Mouse (Mus musculus) olfactory bulb, adult 2 months (tissue): ENCODE results near the gene Fgfr2. TPM values are rescaled to one million over a fixed set of nuclear protein-coding genes. Genes with fewer than 3 reads are reported as not detected.

ENCODE experiments used
- H3K27ac ChIP-seq: fragments of 200-500 bp; 2 replicates; pipeline ENCODE4 v1.5.1; 2012; ENCODE audit warnings: low read depth, low read length; ENCODE audit not compliant: insufficient read depth
- H3K4me1 ChIP-seq: fragments of 200-500 bp; 2 replicates; pipeline ENCODE4 v1.6.1; 2012; ENCODE audit warnings: low read length; ENCODE audit not compliant: control insufficient read depth, insufficient read depth
- H3K4me3 ChIP-seq: fragments of 200-500 bp; 2 replicates; pipeline ENCODE4 v1.5.1; 2012; ENCODE audit warnings: mild to moderate bottlenecking, low read depth, low read length, moderate library complexity; ENCODE audit not compliant: insufficient read depth
- CTCF ChIP-seq: fragments of 200-500 bp; IDR thresholded peaks from 2 replicates; pipeline ENCODE4 v1.5.1; 2012; ENCODE audit warnings: low read depth, mild to moderate bottlenecking, low read length, moderate library complexity; ENCODE audit not compliant: insufficient read depth
- POLR2A ChIP-seq: fragments of 200-500 bp; IDR thresholded peaks from 2 replicates; pipeline ENCODE4 v1.6.1; 2012; ENCODE audit warnings: mild to moderate bottlenecking, low read depth, low read length, moderate library complexity; ENCODE audit not compliant: insufficient read depth
- WGBS: fragments of 180-500 bp; shearing (Covaris S2); methylation state at CpG from one replicate; pipeline ENCODE4 v1.1.7; 2018; 5-methylcytosine and 5-hydroxymethylcytosine counted together
- polyA plus RNA-seq: library from polyadenylated mRNA; stranded (reverse); fragments of >200 nt; gene quantifications from 2 replicates; pipeline ENCODE4 v1.2.4, GENCODE M21; 2012; ENCODE audit warnings: low replicate concordance; ENCODE audit not compliant: missing spikeins, insufficient read depth, insufficient read length

The Fgfr2 gene
- polyA plus RNA-seq, 1 experiment: not detected

DNA sequence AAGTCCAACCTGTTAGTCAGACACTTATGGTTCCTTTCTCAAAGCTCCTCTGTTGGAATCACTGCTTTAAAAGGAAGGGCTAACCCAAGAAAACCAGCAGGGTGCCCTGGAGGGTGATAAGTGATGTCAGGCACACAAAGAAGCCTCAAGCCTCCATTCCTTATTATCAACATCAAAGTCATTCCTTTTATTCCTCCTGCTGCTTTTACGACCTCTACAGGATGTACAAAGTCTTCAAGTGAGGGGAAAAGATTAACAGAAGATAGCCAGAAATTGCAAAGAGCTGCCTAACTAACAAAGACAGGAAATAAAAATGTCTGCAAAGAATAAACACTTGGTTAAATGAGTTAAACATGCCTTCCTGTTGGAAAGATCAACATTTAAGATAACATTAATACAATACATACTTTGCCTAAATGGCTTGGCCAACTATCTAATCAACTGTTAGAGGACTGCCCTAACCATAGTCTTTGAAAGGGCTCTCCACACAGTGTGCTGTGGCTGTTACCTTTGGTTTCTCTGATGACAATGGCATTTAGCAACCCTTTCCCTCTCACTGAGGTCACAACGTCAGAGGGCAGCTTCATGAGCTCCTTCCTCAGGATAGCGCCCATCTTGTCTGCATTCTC, 563.9 kb downstream of the Fgfr2 start:
- Histone ChIP-seq H3K27ac (no peak overlapping the region), H3K4me1 (no peaks in the 10 kb centered on the region), H3K4me3 (no peak overlapping the region)
- no peak for TF ChIP-seq POLR2A
- TF ChIP-seq CTCF: no peak
- 83% methylated on average over 3 of the region's 3 CpGs for WGBS

DNA sequence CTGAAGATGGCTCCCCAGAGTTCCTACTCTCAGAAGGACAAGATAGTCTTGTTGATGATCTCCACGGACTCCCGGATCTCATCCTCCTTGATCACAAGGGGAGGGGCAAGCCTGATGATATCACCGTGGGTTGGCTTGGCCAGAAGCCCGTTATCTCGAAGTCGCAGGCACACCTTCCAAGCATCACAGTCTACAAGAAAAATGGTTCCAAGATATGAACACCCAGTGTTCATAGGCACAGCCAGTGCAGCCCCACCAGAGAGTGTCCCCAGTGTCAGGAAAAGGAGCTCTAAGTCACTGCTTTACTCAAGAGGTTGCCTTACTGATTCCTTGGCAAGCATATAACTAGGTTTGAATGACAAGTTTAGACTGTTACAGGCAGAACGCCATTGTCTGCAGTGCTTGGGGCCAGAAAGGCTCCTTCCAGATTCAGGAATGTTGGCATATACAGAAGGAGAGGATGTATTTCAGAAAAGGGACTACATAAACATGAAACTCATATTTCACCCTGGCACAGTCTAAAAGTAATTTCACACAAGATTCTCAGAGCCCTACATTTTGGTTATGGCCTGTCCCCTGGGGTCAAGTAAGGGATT, 564.9 kb downstream of the Fgfr2 start:
- 81% methylated on average over 7 of the region's 7 CpGs for WGBS

DNA sequence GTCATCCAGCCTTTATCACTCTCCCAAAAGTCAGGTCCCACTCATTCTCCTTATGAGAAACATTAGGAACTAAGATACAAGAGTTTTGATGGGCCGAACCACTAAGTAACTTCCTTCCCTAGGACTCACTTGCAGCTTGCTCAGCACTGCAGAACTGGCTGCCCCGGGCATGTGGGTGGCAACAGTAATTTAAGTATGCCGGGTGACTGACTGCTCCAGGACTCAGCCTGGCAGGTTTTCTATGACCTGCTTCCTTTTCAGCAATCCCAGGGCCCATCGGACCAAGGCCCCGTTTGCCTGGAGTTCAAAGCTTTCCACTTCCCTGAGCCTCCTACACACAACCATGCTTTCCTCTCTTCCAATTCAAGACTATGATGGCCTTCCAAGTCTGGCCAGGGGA, 566.6 kb downstream of the Fgfr2 start:
- Histone ChIP-seq H3K4me1 (no peaks in the 10 kb centered on the region), H3K27ac (no peak overlapping the region), H3K4me3 (no peak overlapping the region)
- 72% methylated on average over 5 of the region's 5 CpGs for WGBS
- no peak for TF ChIP-seq CTCF
- TF ChIP-seq POLR2A: no peak

More for the DNA sequence above, 564.9 kb downstream of the Fgfr2 start:
- Histone ChIP-seq H3K4me3 (no peak overlapping the region), H3K4me1 (no peaks in the 10 kb centered on the region), H3K27ac (no peak overlapping the region)
- TF ChIP-seq CTCF (no peak), POLR2A (no peak)

DNA sequence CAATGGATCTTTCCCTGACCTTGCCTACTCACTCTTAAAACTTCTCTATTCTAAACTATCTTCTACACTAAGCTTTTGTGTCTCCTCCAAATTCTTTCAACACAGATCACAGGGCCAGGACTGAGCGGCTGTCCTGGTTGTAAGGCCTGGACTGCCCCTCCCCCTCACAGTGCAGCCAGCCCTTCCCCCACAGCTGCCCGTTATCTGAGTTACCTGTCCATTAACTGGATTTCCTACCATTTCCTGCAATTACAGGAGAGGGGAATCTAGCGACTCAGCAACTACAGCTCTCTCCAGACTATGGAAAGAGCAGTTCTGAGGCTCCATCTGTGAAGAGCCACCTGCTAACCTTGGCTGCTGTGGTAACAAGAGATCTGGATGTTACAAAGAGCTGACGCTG, 567.2 kb downstream of the Fgfr2 start:
- TF ChIP-seq CTCF (no peak), POLR2A (no peak)
- H3K4me3 ChIP-seq: no peak overlapping the region
- no peaks in the 10 kb centered on the region for H3K4me1 ChIP-seq
- 67% methylated on average over 4 of the region's 4 CpGs for WGBS
- H3K27ac ChIP-seq: no peak overlapping the region

DNA sequence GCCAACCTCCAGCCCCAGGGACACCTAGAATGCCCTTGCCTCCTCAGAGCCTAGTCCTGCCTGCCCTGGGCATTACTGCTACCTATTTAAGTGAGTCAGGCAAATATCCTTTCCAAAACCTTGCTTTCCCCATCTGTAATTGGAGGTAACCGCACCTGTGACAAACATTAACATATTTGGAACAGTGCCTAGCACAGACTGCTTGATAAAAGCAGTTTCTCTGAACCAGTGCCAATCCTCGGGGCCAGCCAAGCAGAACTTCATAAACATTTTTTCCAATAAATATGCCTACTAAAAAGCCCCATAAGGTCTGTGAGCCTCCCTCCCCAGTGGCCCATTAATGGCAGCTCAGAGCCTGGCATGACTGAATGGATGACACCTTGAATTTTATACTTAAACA, 569.1 kb downstream of the Fgfr2 start:
- Histone ChIP-seq H3K27ac (no peak overlapping the region), H3K4me1 (no peaks in the 10 kb centered on the region), H3K4me3 (no peak overlapping the region)
- TF ChIP-seq POLR2A: no peak
- no peak for TF ChIP-seq CTCF
- 43% methylated on average over 2 of the region's 2 CpGs for WGBS

DNA sequence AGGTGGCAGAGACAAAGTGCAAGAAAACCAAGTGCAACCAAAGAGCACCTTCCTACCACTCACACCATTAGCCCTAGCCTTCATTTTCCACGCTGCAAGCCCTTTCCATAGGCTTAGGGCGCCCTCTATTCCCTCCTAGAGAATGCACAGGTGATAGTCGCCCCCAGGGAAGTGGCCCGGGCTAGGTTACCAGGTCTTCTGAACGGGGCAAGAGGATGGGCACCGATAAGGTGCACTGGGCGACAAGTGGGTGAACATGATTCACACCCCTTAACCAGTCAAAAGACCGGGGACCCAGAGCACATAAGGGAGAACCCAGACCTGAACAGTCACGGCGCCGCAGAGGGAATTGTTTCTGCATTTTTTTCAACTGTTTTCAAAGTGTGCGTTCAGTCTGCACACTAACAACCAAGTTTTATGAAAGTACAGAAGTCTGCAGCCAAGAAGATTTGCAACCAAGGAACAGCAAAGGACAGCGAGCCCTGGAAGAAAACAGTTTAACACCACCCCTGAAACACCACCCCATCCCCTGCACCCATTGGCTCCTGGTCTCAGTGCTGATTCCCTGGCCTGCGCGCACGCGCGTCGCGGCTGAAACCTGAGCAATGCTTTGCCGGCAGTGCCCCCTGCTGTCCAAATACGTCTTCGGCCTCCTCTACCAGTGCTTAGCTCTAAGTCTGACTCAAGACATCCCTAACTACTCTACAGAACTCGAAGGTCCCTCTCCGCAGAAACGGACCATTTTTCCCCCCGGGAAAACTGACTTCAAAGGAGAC, 571.6 kb downstream of the Fgfr2 start:
- Histone ChIP-seq H3K27ac (no peak overlapping the region), H3K4me1 (no peaks in the 10 kb centered on the region), H3K4me3 (peak overlapping the region; percentile 53)
- under 1% methylated on average over 27 of the region's 27 CpGs for WGBS
- TF ChIP-seq CTCF: peak; percentile 85
- no peak for TF ChIP-seq POLR2A

DNA sequence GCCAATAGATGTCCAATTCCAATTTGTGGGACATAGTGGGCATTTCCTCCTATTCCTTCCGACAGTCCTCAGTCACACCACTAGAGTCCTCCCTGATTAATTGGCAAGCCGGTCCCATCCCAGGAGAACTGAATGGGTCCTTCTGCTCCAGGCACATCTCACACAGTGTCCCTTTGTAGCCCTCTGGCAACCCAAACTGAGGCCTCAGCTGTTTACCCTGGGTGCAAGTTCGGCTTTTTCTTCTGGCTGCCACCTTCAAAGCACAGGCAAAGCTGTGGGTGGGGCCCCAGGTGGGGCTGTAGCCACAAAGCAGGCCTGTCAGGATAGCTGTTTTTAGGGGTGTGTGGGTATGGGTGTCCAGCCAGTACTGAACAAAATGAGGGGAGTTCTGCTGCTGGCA, 576.0 kb downstream of the Fgfr2 start:
- no peak overlapping the region for H3K27ac ChIP-seq
- 70% methylated on average over 3 of the region's 3 CpGs for WGBS
- no peaks in the 10 kb centered on the region for H3K4me1 ChIP-seq
- H3K4me3 ChIP-seq: no peak overlapping the region
- TF ChIP-seq POLR2A (no peak), CTCF (no peak)

DNA sequence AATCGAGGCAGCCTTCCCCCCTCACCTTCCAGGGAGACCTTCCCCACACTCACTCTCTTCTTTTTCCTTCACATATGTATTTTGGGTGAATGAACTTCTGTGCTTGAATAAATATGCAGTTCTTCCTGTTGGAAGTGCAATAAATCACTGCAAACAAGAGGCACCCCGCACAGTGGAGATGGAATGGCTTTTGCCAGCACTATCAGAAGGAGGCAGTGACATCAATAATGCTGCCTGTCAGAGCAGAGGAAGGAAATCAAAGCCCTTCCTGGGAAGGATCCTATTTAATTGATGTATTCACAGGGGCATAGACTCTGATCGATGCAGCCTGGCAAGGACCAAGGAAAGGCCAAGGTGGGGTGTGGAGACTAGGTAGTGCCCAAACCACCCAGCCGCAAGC, 580.7 kb downstream of the Fgfr2 start:
- Histone ChIP-seq H3K4me3 (no peak overlapping the region), H3K27ac (no peak overlapping the region), H3K4me1 (no peaks in the 10 kb centered on the region)
- TF ChIP-seq POLR2A: no peak
- no peak for TF ChIP-seq CTCF
- 91% methylated on average over 4 of the region's 4 CpGs for WGBS

DNA sequence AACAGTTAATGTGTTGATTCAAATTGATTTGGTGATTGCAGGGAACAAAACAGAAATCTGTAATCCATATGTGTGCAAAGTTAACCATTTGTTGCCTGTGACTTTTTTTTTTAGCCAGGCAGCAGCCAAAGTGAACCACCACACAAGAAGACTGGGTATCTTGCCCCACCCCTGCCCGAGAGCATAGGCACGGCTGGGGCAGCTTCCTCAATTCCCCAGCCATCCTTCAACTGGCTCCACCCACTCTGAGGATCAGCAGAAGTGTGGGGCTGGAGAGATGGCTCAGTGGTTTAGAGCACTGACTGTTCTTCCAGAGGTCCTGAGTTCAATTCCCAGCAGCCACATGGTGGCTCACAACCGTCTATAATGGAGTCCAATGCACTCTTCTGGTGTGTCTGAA, 581.6 kb downstream of the Fgfr2 start:
- no peak overlapping the region for H3K27ac ChIP-seq
- H3K4me1 ChIP-seq: no peaks in the 10 kb centered on the region
- H3K4me3 ChIP-seq: no peak overlapping the region
- WGBS: 97% methylated on average over 3 of the region's 3 CpGs
- TF ChIP-seq CTCF (no peak), POLR2A (no peak)
